In the genomic region with DNA sequence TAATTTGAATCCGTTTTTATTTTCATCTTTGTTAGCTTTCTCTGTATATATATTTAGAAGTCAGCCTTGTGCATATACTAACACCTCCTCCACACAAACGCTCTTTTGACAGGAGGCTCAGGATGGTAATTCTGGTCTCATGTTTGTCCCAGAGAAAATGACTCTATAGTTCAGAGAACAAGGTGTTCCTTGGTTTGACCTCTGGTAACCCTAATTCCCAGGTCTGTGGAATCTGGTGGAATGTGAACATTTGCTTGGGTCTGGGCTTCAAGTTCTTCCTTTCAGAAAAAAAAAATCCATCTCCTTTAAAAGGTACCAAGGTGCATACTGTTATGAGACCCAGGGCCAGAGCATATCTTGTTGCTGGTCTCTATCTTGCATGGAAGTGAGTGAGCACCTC, we compare ENCODE assay signal across 28 mouse cellular contexts.
"Had no signal": no experiment of that assay in that cellular context is flagged by ENCODE, and none has a peak within 500 bp of the region (broad histone marks: within the 10 kb centered on the region; RNA-seq: fewer than 3 reads in every experiment).

No protein-coding gene starts in this region.

- H3K27me3 ChIP-seq: embryonic facial prominence, embryonic 12.5 days; embryonic facial prominence, embryonic 13.5 days; embryonic facial prominence, embryonic 15.5 days; forebrain, embryonic 12.5 days; forebrain, embryonic 13.5 days; forebrain, embryonic 15.5 days had no signal

- H3K9me3 ChIP-seq: embryonic facial prominence, embryonic 10.5 days; embryonic facial prominence, embryonic 12.5 days; embryonic facial prominence, embryonic 13.5 days; embryonic facial prominence, embryonic 15.5 days; forebrain, embryonic 10.5 days; forebrain, embryonic 12.5 days; forebrain, embryonic 13.5 days; forebrain, embryonic 15.5 days had no signal

- H3K4me3 ChIP-seq: embryonic facial prominence, embryonic 10.5 days; embryonic facial prominence, embryonic 12.5 days; embryonic facial prominence, embryonic 13.5 days; embryonic facial prominence, embryonic 15.5 days; erythroblast, embryonic 14.5 days; forebrain, embryonic 10.5 days; forebrain, embryonic 12.5 days; forebrain, embryonic 13.5 days; forebrain, embryonic 15.5 days; heart, adult 2 months had no signal

- H3K36me3 ChIP-seq: embryonic facial prominence, embryonic 12.5 days; embryonic facial prominence, embryonic 13.5 days; embryonic facial prominence, embryonic 15.5 days; forebrain, embryonic 12.5 days; forebrain, embryonic 15.5 days had no signal

- ATAC-seq: forebrain, embryonic 13.5 days; forebrain, embryonic 14.5 days; forebrain, embryonic 15.5 days; forebrain, embryonic 16.5 days; forebrain, postnatal 0 days had no signal

- H3K9ac ChIP-seq: embryonic facial prominence, embryonic 12.5 days; embryonic facial prominence, embryonic 13.5 days; embryonic facial prominence, embryonic 15.5 days; forebrain, embryonic 12.5 days; forebrain, embryonic 13.5 days; forebrain, embryonic 15.5 days; forebrain, postnatal 0 days had no signal

- H3K4me2 ChIP-seq: embryonic facial prominence, embryonic 12.5 days; embryonic facial prominence, embryonic 13.5 days; embryonic facial prominence, embryonic 15.5 days; forebrain, embryonic 12.5 days; forebrain, embryonic 13.5 days; forebrain, embryonic 15.5 days had no signal

- DNase-seq: cerebellum, adult 18-20 months; cerebellum, adult 2 months; cerebellum, adult 8-10 months; cerebellum, adult 9-10 months; cerebellum, adult 9-11 months; cerebellum, postnatal 10 days; cerebellum, postnatal 14 days; cerebellum, postnatal 25 days; cerebellum, postnatal 36 days; embryo, embryonic 11 days; forebrain, postnatal 0 days; gastrocnemius, postnatal 10 days; gastrocnemius, postnatal 14 days; gastrocnemius, postnatal 25 days; gastrocnemius, postnatal 36 days; heart, adult 18-20 months; heart, adult 2 months had no signal

- H3K27ac ChIP-seq: embryonic facial prominence, embryonic 10.5 days; embryonic facial prominence, embryonic 12.5 days; embryonic facial prominence, embryonic 13.5 days; embryonic facial prominence, embryonic 15.5 days; forebrain, embryonic 10.5 days; forebrain, embryonic 12.5 days; forebrain, embryonic 13.5 days; forebrain, embryonic 15.5 days; heart, adult 2 months had no signal
